Mouse (Mus musculus) ovary, postnatal 36 days (tissue): ENCODE measurements around the gene Adam10.
A peak's percentile ranks its signal among the peaks of the same experiment; 100 is the strongest.

Experiments
- DNase-seq: peaks from one replicate; pipeline ENCODE4 v3.0.0; 2022; ENCODE audit warnings: low spot score, mixed read lengths

The Adam10 gene

GRCm38 (mm10) chr9:70678682-70679131 lies at the start of gene Adam10:
TSS of gene Adam10 (plus strand) at chr9:70678997.
- peak; percentile 100 for DNase-seq

GRCm38 (mm10) chr9:70629711-70630110 lies 49.1 kb upstream of the Adam10 start:
- no peak for DNase-seq

GRCm38 (mm10) chr9:70631665-70632064 lies 47.1 kb upstream of the Adam10 start:
- no peak for DNase-seq

GRCm38 (mm10) chr9:70636748-70637147 lies 42.0 kb upstream of the Adam10 start:
- DNase-seq = no peak

GRCm38 (mm10) chr9:70650260-70650659 lies 28.5 kb upstream of the Adam10 start:
- no peak for DNase-seq

- DNase-seq = no peak
Observed at GRCm38 (mm10) chr9:70650994-70651393, 27.8 kb upstream of the Adam10 start.

- no peak for DNase-seq
Observed at GRCm38 (mm10) chr9:70652221-70652620, 26.6 kb upstream of the Adam10 start.

- DNase-seq = no peak
Observed at GRCm38 (mm10) chr9:70653875-70654274, 24.9 kb upstream of the Adam10 start.

GRCm38 (mm10) chr9:70654496-70654895 lies 24.3 kb upstream of the Adam10 start:
- DNase-seq = no peak

- no peak for DNase-seq
Observed at GRCm38 (mm10) chr9:70655764-70656129, 23.1 kb upstream of the Adam10 start.

- DNase-seq = peak; percentile 44
Observed at GRCm38 (mm10) chr9:70656130-70657007, 22.4 kb upstream of the Adam10 start, which contains the start of gene Gm10642. TSS of gene Gm10642 (plus strand) at chr9:70656251.

- peak; percentile 99 for DNase-seq
Observed at GRCm38 (mm10) chr9:70657013-70657967, 21.5 kb upstream of the Adam10 start, which contains the start of gene Mindy2. TSS of gene Mindy2 (minus strand) at chr9:70657174.

GRCm38 (mm10) chr9:70658266-70658665 lies 20.5 kb upstream of the Adam10 start:
- DNase-seq = no peak

GRCm38 (mm10) chr9:70664847-70665246 lies 13.9 kb upstream of the Adam10 start:
- no peak for DNase-seq

GRCm38 (mm10) chr9:70665372-70666145 lies 13.2 kb upstream of the Adam10 start:
- no peak for DNase-seq

GRCm38 (mm10) chr9:70666811-70667210 lies 12.0 kb upstream of the Adam10 start:
- DNase-seq = no peak

GRCm38 (mm10) chr9:70668048-70668447 lies 10.7 kb upstream of the Adam10 start:
- no peak for DNase-seq

GRCm38 (mm10) chr9:70669197-70669596 lies 9.6 kb upstream of the Adam10 start:
- no peak for DNase-seq

- DNase-seq = no peak
Observed at GRCm38 (mm10) chr9:70670381-70670780, 8.4 kb upstream of the Adam10 start.

- DNase-seq = no peak
Observed at GRCm38 (mm10) chr9:70671278-70671677, 7.5 kb upstream of the Adam10 start.

GRCm38 (mm10) chr9:70671772-70672579 lies 6.8 kb upstream of the Adam10 start:
- DNase-seq = peak; percentile 8
